ENCODE assay signal across 8 mouse cellular contexts in genomic region chr1:136018390-136019189, GRCm38 (mm10). TPM values are rescaled to one million over a fixed set of nuclear protein-coding genes. Genes with fewer than 3 reads are reported as not detected.
DNase-seq lines count a peak whose midpoint lies in the region; ATAC-seq and TF ChIP-seq lines count a peak whose summit lies in the region.

No protein-coding gene starts in this region.

- peaks cover 8% of the 10 kb centered on the region; the same call in 1 of the 2 replicates for H3K4me1 ChIP-seq in forebrain, embryonic 11.5 days (replicated peaks; ENCODE audit: control insufficient read depth, insufficient read depth, low read length)
- peaks cover 9% of the 10 kb centered on the region; the same call in 1 of the 2 replicates for H3K4me1 ChIP-seq in intestine, embryonic 14.5 days (replicated peaks; ENCODE audit: control insufficient read depth, insufficient read depth, low read length)
- H3K4me1 ChIP-seq in liver, embryonic 16.5 days (ENCODE audit: control insufficient read depth, low read depth, low read length): peaks cover 46% of the 10 kb centered on the region
- H3K4me1 ChIP-seq in neural tube, embryonic 15.5 days: peaks cover 18% of the 10 kb centered on the region

- peak overlapping the region; percentile 62 for H3K4me2 ChIP-seq in forebrain, embryonic 11.5 days (ENCODE audit: low read depth, low read length, severe bottlenecking)
- peak overlapping the region; percentile 95 for H3K4me2 ChIP-seq in intestine, embryonic 14.5 days (ENCODE audit: low read length)
- H3K4me2 ChIP-seq in liver, embryonic 16.5 days (ENCODE audit: low read depth, low read length): peak overlapping the region; percentile 75
- peak overlapping the region; percentile 83 for H3K4me2 ChIP-seq in neural tube, embryonic 15.5 days

- TF ChIP-seq CTCF in left cerebral cortex, adult 2 months (IDR thresholded peaks at IDR 0.05): no peak

- no peaks in the 10 kb centered on the region for H3K27me3 ChIP-seq in forebrain, embryonic 11.5 days (ENCODE audit: control insufficient read depth, insufficient read depth, low read length)
- no peaks in the 10 kb centered on the region for H3K27me3 ChIP-seq in intestine, embryonic 14.5 days (replicated peaks; ENCODE audit: control insufficient read depth, insufficient read depth, low read length)
- H3K27me3 ChIP-seq in liver, embryonic 16.5 days (ENCODE audit: control insufficient read depth, insufficient read depth, low read depth, low read length): no peaks in the 10 kb centered on the region
- no peaks in the 10 kb centered on the region for H3K27me3 ChIP-seq in neural tube, embryonic 15.5 days (replicated peaks)

- WGBS in forebrain, embryonic 11.5 days: 8% methylated on average over 24 of the region's 24 CpGs
- WGBS in intestine, embryonic 14.5 days: 3% methylated on average over 24 of the region's 24 CpGs
- WGBS in liver, embryonic 16.5 days (ENCODE audit: insufficient replicate concordance): 12% methylated on average over 24 of the region's 24 CpGs
- 6% methylated on average over 24 of the region's 24 CpGs for WGBS in neural tube, embryonic 15.5 days

- no peak for DNase-seq in left cerebral cortex, adult 2 months (ENCODE audit: extremely low spot score in 1 of 2, low spot score in 2 of 2)
- DNase-seq in left cerebral cortex, postnatal 14 days (ENCODE audit: low spot score in 2 of 2): no peak
- DNase-seq in brain, adult 2 months (ENCODE audit: low read depth, low spot score): peak; percentile 39
- peak; percentile 56 for DNase-seq in forebrain, embryonic 11.5 days (ENCODE audit: low spot score)
- no peak for DNase-seq in intestine, embryonic 14.5 days (ENCODE audit: low spot score)
- DNase-seq in adipocyte (ENCODE audit: low spot score): no peak

- peak overlapping the region; percentile 89 for H3K4me3 ChIP-seq in left cerebral cortex, adult 2 months
- peak overlapping the region; percentile 64 for H3K4me3 ChIP-seq in forebrain, embryonic 11.5 days (ENCODE audit: low read depth, low read length)
- H3K4me3 ChIP-seq in intestine, embryonic 14.5 days (ENCODE audit: low read depth, low read length): peak overlapping the region; percentile 84
- H3K4me3 ChIP-seq in liver, embryonic 16.5 days (ENCODE audit: low read depth, low read length): peak overlapping the region; percentile 92
- H3K4me3 ChIP-seq in neural tube, embryonic 15.5 days (replicated peaks): peak overlapping the region; percentile 81

- intact Hi-C loops in left cerebral cortex, adult 2 months (cut with DNase I): loop anchor here (2.0 kb wide), 1 partner anchor 60 kb away; no protein-coding TSS in a partner anchor
- intact Hi-C loops in left cerebral cortex, postnatal 14 days (cut with DNase I): no loop called here

- peak; percentile 37 for ATAC-seq in forebrain, embryonic 11.5 days (replicated peaks; ENCODE audit: low FRiP score)
- peak; percentile 61 for ATAC-seq in intestine, embryonic 14.5 days (replicated peaks; ENCODE audit: low FRiP score, low TSS enrichment, low read depth)
- peak; percentile 35 for ATAC-seq in liver, embryonic 16.5 days (ENCODE audit: low read depth)
- ATAC-seq in neural tube, embryonic 15.5 days (ENCODE audit: low FRiP score): peak; percentile 51

- peak overlapping the region; percentile 88 for H3K27ac ChIP-seq in left cerebral cortex, adult 2 months
- no peak overlapping the region for H3K27ac ChIP-seq in forebrain, embryonic 11.5 days (ENCODE audit: low read depth, low read length)
- peak overlapping the region; percentile 67 for H3K27ac ChIP-seq in intestine, embryonic 14.5 days (ENCODE audit: low read depth)
- H3K27ac ChIP-seq in liver, embryonic 16.5 days (ENCODE audit: low read length): peak overlapping the region; percentile 90
- peak overlapping the region; percentile 84 for H3K27ac ChIP-seq in neural tube, embryonic 15.5 days (replicated peaks)

- H3K9me3 ChIP-seq in forebrain, embryonic 11.5 days (ENCODE audit: control insufficient read depth, low read length): no peaks in the 10 kb centered on the region
- H3K9me3 ChIP-seq in intestine, embryonic 14.5 days (ENCODE audit: control insufficient read depth, low read length): no peaks in the 10 kb centered on the region
- H3K9me3 ChIP-seq in liver, embryonic 16.5 days (replicated peaks; ENCODE audit: control insufficient read depth, low read length): no peaks in the 10 kb centered on the region
- no peaks in the 10 kb centered on the region for H3K9me3 ChIP-seq in neural tube, embryonic 15.5 days (replicated peaks)

- no peaks in the 10 kb centered on the region; the same call in 1 of the 2 replicates for H3K36me3 ChIP-seq in forebrain, embryonic 11.5 days (ENCODE audit: control insufficient read depth, insufficient read depth, low read length)
- peaks cover 32% of the 10 kb centered on the region for H3K36me3 ChIP-seq in intestine, embryonic 14.5 days (ENCODE audit: control insufficient read depth, insufficient read depth, low read length)
- H3K36me3 ChIP-seq in liver, embryonic 16.5 days (ENCODE audit: control insufficient read depth, insufficient read depth): peaks cover 18% of the 10 kb centered on the region
- H3K36me3 ChIP-seq in neural tube, embryonic 15.5 days: peaks cover 30% of the 10 kb centered on the region

- peak overlapping the region; percentile 87 for H3K9ac ChIP-seq in forebrain, embryonic 11.5 days (ENCODE audit: low read length)
- H3K9ac ChIP-seq in intestine, embryonic 14.5 days (ENCODE audit: low read length): peak overlapping the region; percentile 82
- peak overlapping the region; percentile 84 for H3K9ac ChIP-seq in liver, embryonic 16.5 days (ENCODE audit: low read depth, low read length)
- peak overlapping the region; percentile 79 for H3K9ac ChIP-seq in neural tube, embryonic 15.5 days (replicated peaks)

RNA-seq across cellular contexts. Expression of gene Tmem9, which starts 10.6 kb away (rescaled TPM):
- total RNA-seq in left cerebral cortex, adult 2 months (2021): 10 to 100 TPM; 53.7 to 56.7 TPM
- total RNA-seq in left cerebral cortex, postnatal 14 days (2021): 10 to 100 TPM; 73.0 to 78.7 TPM
- 89.4 and 98.3 TPM in 2 replicates for polyA plus RNA-seq in forebrain, embryonic 11.5 days (2014; fragmentation: Nextera tagmentation; extraction: Ambion mirVana)
- polyA plus RNA-seq in intestine, embryonic 14.5 days (2014; fragmentation: Nextera tagmentation; extraction: Ambion mirVana): 90.6 and 99.5 TPM in 2 replicates
- polyA plus RNA-seq in liver, embryonic 16.5 days (2015; fragmentation: Nextera tagmentation; extraction: Ambion mirVana): 92.9 and 94.4 TPM in 2 replicates
- 188 and 194 TPM in 2 replicates for polyA plus RNA-seq in neural tube, embryonic 15.5 days (2015; fragmentation: Nextera tagmentation; extraction: Ambion mirVana)

RNA-seq across cellular contexts. Expression of gene Igfn1, which starts 12.4 kb away (rescaled TPM):
- total RNA-seq in left cerebral cortex, adult 2 months (2021): 10 to 100 TPM; 18.5 to 20.2 TPM
- 1 to 10 TPM; 1.8 to 2.9 TPM for total RNA-seq in left cerebral cortex, postnatal 14 days (2021)
- polyA plus RNA-seq in forebrain, embryonic 11.5 days (2014; fragmentation: Nextera tagmentation; extraction: Ambion mirVana): not detected in 2 replicates
- not detected in 2 replicates for polyA plus RNA-seq in intestine, embryonic 14.5 days (2014; fragmentation: Nextera tagmentation; extraction: Ambion mirVana)
- polyA plus RNA-seq in liver, embryonic 16.5 days (2015; fragmentation: Nextera tagmentation; extraction: Ambion mirVana): not detected in 2 replicates
- polyA plus RNA-seq in neural tube, embryonic 15.5 days (2015; fragmentation: Nextera tagmentation; extraction: Ambion mirVana): not detected in 2 replicates

RNA-seq across cellular contexts. Expression of gene Ascl5, which starts 32.0 kb away (rescaled TPM):
- 1 to 10 TPM; 1.8 to 2.0 TPM for total RNA-seq in left cerebral cortex, adult 2 months (2021)
- 1 to 10 TPM in 1 of 2 experiments, under 1 TPM in 1; 0.66 to 2.1 TPM for total RNA-seq in left cerebral cortex, postnatal 14 days (2021)
- not detected in 2 replicates for polyA plus RNA-seq in forebrain, embryonic 11.5 days (2014; fragmentation: Nextera tagmentation; extraction: Ambion mirVana)
- polyA plus RNA-seq in intestine, embryonic 14.5 days (2014; fragmentation: Nextera tagmentation; extraction: Ambion mirVana): 0.35 TPM in 1 of 2 replicates, not detected in the other
- not detected in 2 replicates for polyA plus RNA-seq in liver, embryonic 16.5 days (2015; fragmentation: Nextera tagmentation; extraction: Ambion mirVana)
- not detected in 2 replicates for polyA plus RNA-seq in neural tube, embryonic 15.5 days (2015; fragmentation: Nextera tagmentation; extraction: Ambion mirVana)

RNA-seq across cellular contexts. Expression of gene Cacna1s, which starts 34.0 kb away (rescaled TPM):
- 1 to 10 TPM; 1.3 to 1.8 TPM for total RNA-seq in left cerebral cortex, adult 2 months (2021)
- 1 to 10 TPM; 1.0 to 1.1 TPM for total RNA-seq in left cerebral cortex, postnatal 14 days (2021)
- polyA plus RNA-seq in forebrain, embryonic 11.5 days (2014; fragmentation: Nextera tagmentation; extraction: Ambion mirVana): 0.20 and 0.36 TPM in 2 replicates
- 0.08 TPM in 1 of 2 replicates, not detected in the other for polyA plus RNA-seq in intestine, embryonic 14.5 days (2014; fragmentation: Nextera tagmentation; extraction: Ambion mirVana)
- polyA plus RNA-seq in liver, embryonic 16.5 days (2015; fragmentation: Nextera tagmentation; extraction: Ambion mirVana): 0.15 and 0.60 TPM in 2 replicates
- 0.75 and 1.1 TPM in 2 replicates for polyA plus RNA-seq in neural tube, embryonic 15.5 days (2015; fragmentation: Nextera tagmentation; extraction: Ambion mirVana)

Comparison
In these comparisons a context has a peak if more than half of its experiments do, and no peak if none do; other contexts are left out.
1. DNase-seq: peak in brain, adult 2 months (single experiment) and forebrain, embryonic 11.5 days (single experiment); none in left cerebral cortex, adult 2 months (0 of 2), left cerebral cortex, postnatal 14 days (0 of 2), intestine, embryonic 14.5 days (single experiment) and adipocyte (single experiment).
2. Peak in every context shown above with its lines, with median percentiles within 50 percentile points of each other: H3K4me3 ChIP-seq, ATAC-seq, H3K4me2 ChIP-seq and H3K9ac ChIP-seq.